Mouse (Mus musculus): Measurements from ENCODE around the gene Rtraf. TPM values are rescaled to one million over a fixed set of nuclear protein-coding genes. Genes with fewer than 3 reads are reported as not detected.
"Not testable (repeated sequence)": the region's sequence is repeated elsewhere in the genome, so short reads cannot be mapped to it uniquely, and the experiment has no call there.

Rtraf gene
- 61.1 and 62.5 TPM in 2 replicates for polyA plus RNA-seq (2012; rRNA removed)

DNA sequence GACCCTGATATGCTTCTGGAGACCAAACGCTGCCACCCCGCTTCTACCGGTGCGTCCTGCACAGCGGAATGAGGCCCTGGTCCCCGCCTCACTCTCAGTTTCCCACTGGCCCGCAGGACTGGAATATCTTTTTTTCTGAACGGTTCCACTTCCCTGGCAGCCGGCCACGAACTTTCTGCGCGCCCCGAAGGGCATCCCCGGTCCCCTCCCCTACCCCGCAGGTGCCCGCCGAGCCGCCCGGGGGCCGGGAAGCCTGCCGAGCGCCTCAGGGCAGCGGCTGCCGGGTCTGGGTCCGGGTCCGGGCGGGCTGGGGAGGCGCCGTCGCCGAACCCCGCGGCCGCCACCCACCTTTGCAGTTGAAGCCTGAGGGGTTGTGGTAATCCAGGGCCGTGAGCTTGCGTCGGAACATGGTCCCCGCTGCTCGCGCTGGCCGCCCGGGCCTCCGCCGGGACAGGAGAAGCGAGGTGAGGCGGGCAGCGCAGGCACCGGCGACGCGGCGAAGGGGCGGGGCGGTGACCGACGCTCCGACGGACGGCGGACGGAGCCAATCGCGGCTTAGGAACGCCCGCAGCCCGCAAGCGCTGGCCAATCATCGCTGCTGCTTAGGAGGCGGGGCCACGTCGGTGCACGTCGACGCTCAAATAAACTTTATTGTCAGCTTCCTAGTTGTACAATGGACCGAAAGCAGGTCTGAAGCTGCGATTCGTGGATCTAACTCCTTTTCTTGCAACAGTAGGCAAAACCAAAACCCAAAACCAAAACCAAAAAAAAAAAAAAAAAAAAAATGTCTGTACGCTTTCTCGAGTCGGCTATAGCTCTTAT lies at the start of gene Rtraf:
Gene Rtraf (minus strand): TSS at position 504 of the 822 bp plus-strand sequence.
- TF ChIP-seq CTCF (IDR thresholded peaks at IDR 0.05; ENCODE audit: extremely low read depth, insufficient read depth, low read length): no peak
- peak; percentile 77; the same call in 1 of the 2 replicates for TF ChIP-seq POLR2A (IDR thresholded peaks at IDR 0.05; ENCODE audit: extremely low read depth, insufficient read depth, low read length)
- H3K4me1 ChIP-seq (ENCODE audit: control insufficient read depth, insufficient read depth, low read length): peaks cover 2% of the 10 kb centered on the region; the same call in 1 of the 2 replicates
- H3K4me3 ChIP-seq (ENCODE audit: insufficient read depth, low read length): peak within 1 kb of the TSS; percentile 42
- no peak within 1 kb of the TSS for H3K27ac ChIP-seq (ENCODE audit: insufficient read depth, low read length)

- H3K4me3 ChIP-seq (ENCODE audit: insufficient read depth, low read length): no peak overlapping the region
- H3K27ac ChIP-seq (ENCODE audit: insufficient read depth, low read length): no peak overlapping the region
- H3K4me1 ChIP-seq (ENCODE audit: control insufficient read depth, insufficient read depth, low read length): no peaks in the 10 kb centered on the region
- TF ChIP-seq CTCF (IDR thresholded peaks at IDR 0.05; ENCODE audit: extremely low read depth, insufficient read depth, low read length) (no peak), POLR2A (IDR thresholded peaks at IDR 0.05; ENCODE audit: extremely low read depth, insufficient read depth, low read length) (no peak)
Measured at GRCm38 (mm10) chr14:19867286-19867935, 43.8 kb upstream of the Rtraf start.

DNA sequence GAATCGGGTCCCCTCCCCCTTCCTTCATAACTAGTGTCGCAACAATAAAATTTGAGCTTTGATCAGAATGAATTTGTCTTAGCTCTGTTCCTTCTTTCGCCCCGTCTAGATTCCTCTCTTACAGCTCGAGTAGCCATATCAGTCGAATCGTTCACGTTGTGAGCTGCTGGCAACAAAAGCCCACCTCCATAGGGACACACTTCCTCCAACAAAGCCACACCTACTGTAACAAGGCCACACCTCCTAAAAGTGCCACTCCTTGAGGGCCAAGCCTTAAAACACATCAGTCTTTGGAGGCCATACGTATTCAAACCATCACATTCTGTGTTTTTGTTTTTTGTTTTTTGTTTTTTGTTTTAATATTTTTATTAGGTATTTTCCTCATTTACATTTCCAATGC lies 41.5 kb upstream of the Rtraf start:
- H3K4me1 ChIP-seq (ENCODE audit: control insufficient read depth, insufficient read depth, low read length): not testable (repeated sequence)

DNA sequence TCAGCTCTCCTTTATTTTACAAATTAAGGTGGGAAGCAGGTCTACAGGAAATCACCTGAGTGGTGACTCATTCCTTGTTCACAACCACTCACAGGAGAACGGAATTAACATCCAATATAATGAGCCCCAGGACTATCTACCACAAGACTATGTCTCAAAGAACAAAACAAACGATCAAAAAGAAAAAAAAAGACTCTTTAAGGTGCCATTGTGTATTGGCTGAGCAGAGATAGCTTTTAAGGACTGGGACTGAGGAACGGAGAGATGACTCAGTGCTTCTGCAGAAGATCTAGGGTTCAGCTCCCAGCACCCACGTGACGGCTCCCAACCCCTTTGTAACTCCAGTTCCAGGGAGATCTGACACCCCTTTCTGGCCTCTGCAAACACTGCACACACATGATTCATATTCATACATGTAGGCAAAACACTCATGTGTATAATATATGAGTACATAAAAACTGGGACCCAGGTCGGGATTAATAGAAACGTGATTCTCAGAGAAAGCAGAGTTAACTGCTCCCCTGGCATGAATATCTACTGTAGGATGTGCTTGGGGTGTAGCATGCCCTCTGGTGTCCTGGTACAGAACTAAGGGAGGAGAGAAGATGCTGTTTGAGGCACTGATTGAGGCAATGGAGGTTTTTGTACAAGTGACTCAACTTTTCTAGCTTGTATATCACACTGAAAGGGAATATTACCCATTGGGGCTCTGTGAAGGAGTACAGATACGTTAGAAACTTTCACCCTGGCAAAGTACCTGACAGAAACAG lies 37.9 kb upstream of the Rtraf start:
- no peak overlapping the region for H3K27ac ChIP-seq (ENCODE audit: insufficient read depth, low read length)
- no peak overlapping the region for H3K4me3 ChIP-seq (ENCODE audit: insufficient read depth, low read length)
- TF ChIP-seq CTCF (IDR thresholded peaks at IDR 0.05; ENCODE audit: extremely low read depth, insufficient read depth, low read length) (no peak), POLR2A (IDR thresholded peaks at IDR 0.05; ENCODE audit: extremely low read depth, insufficient read depth, low read length) (no peak)
- H3K4me1 ChIP-seq (ENCODE audit: control insufficient read depth, insufficient read depth, low read length): peaks cover 2% of the 10 kb centered on the region; the same call in 1 of the 2 replicates

More for the DNA sequence above, 41.5 kb upstream of the Rtraf start:
- H3K27ac ChIP-seq (ENCODE audit: insufficient read depth, low read length); H3K4me3 ChIP-seq (ENCODE audit: insufficient read depth, low read length): not testable (repeated sequence)

GRCm38 (mm10) chr14:19860281-19860680 lies 36.7 kb upstream of the Rtraf start:
- TF ChIP-seq CTCF (IDR thresholded peaks at IDR 0.05; ENCODE audit: extremely low read depth, insufficient read depth, low read length) (no peak), POLR2A (IDR thresholded peaks at IDR 0.05; ENCODE audit: extremely low read depth, insufficient read depth, low read length) (no peak)
- no peak overlapping the region for H3K27ac ChIP-seq (ENCODE audit: insufficient read depth, low read length)
- H3K4me3 ChIP-seq (ENCODE audit: insufficient read depth, low read length): no peak overlapping the region
- peaks cover 2% of the 10 kb centered on the region; the same call in 1 of the 2 replicates for H3K4me1 ChIP-seq (ENCODE audit: control insufficient read depth, insufficient read depth, low read length)

DNA sequence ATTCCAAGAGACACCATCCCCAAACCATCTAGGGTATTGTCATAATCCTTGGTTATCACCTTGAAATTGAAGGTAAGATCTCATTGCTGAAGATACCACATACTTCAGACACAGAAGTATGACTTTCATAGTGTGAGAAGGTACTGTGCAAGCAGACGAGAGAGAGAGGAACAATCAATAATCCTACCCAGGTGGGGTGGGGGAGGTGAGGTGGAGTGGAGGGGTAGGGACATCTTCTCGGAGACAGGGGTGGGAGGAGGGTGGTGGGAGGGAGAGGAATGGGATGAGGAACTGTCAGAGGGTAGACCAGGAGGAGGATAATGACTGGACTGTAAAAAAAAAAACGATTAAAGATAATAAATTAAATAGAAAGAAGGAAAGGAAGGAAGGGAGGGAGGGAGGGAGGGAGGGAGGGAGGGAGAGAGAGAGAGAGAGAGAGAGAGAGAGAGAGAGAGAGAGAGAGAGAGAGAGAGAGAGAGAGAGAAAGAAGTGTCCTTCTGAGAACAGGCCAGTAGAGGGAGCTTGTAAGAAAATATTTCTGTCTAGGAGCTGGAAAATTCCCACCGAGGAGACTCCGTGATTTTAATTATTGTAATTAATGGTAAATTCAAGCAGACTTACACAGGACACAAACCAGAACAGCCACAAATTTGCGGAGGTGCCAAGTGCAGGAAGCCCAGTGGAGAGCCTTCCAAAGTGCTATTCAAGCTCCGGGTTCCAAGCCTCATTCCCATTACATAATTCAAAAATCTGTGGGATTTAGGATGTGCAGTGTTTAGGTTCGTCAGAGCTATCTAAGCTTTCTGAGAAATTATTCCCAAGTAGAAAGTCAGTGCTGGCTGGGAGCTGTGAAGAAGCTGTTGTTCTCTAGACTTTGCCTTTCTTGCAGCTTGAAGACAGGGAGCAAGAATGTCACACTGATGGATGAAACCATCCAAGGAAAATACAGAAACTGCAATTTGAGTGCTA lies 35.5 kb upstream of the Rtraf start:
- TF ChIP-seq POLR2A (IDR thresholded peaks at IDR 0.05; ENCODE audit: extremely low read depth, insufficient read depth, low read length): no peak
- no peak for TF ChIP-seq CTCF (IDR thresholded peaks at IDR 0.05; ENCODE audit: extremely low read depth, insufficient read depth, low read length)
- peaks cover 2% of the 10 kb centered on the region; the same call in 1 of the 2 replicates for H3K4me1 ChIP-seq (ENCODE audit: control insufficient read depth, insufficient read depth, low read length)
- H3K4me3 ChIP-seq (ENCODE audit: insufficient read depth, low read length): peak overlapping the region; percentile 75
- peak overlapping the region; percentile 95 for H3K27ac ChIP-seq (ENCODE audit: insufficient read depth, low read length)

DNA sequence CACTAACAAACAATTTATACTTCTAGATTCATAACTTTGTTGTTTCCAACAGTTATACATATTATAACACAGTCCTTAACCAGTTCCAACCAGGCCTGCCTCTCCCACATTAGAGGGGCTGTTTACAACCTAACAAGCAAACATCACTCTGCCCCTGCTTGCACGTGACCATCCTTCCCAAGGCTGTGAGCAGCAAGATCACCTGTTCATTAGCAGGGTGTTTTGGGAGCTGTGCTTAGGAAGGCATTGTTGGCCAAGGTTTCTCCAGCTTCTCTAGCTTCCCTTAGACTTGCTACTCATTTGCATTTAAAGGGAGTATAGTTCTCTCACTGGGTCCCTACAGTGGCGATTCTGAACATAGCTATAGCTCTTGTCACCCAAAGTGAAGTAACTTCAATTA lies 34.7 kb upstream of the Rtraf start:
- Histone ChIP-seq H3K27ac (ENCODE audit: insufficient read depth, low read length) (no peak overlapping the region), H3K4me3 (ENCODE audit: insufficient read depth, low read length) (no peak overlapping the region), H3K4me1 (ENCODE audit: control insufficient read depth, insufficient read depth, low read length) (peaks cover 2% of the 10 kb centered on the region; the same call in 1 of the 2 replicates)
- TF ChIP-seq POLR2A (IDR thresholded peaks at IDR 0.05; ENCODE audit: extremely low read depth, insufficient read depth, low read length): no peak
- no peak for TF ChIP-seq CTCF (IDR thresholded peaks at IDR 0.05; ENCODE audit: extremely low read depth, insufficient read depth, low read length)

DNA sequence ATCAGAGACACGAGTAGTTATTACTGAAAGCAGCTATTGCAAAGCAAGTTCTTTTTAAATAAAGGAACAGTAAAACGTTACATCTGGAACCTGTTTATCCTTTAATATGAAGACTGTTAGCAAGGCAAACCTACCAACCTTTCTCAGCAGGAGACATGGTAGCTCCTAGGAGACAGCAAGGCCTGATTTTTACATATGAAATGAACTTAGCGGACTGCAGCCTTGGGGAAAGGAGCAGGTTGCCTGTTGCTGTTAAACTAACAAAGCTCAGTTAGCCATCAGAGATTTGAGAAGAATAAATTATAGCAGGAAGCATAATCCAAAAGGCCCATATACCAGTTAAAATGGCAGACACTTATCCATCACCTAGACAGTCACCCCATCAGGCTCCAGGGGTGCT lies 29.8 kb upstream of the Rtraf start:
- TF ChIP-seq CTCF (IDR thresholded peaks at IDR 0.05; ENCODE audit: extremely low read depth, insufficient read depth, low read length) (no peak), POLR2A (IDR thresholded peaks at IDR 0.05; ENCODE audit: extremely low read depth, insufficient read depth, low read length) (no peak)
- Histone ChIP-seq H3K27ac (ENCODE audit: insufficient read depth, low read length) (no peak overlapping the region), H3K4me1 (ENCODE audit: control insufficient read depth, insufficient read depth, low read length) (no peaks in the 10 kb centered on the region), H3K4me3 (ENCODE audit: insufficient read depth, low read length) (no peak overlapping the region)

Data from cortical plate, adult 2 months (tissue).